Mouse (Mus musculus): ENCODE measurements around the gene Chaf1a.

- TF ChIP-seq GATA1 (IDR thresholded peaks at IDR 0.05; ENCODE audit: borderline replicate concordance, low read length) (no peak), FLI1 (IDR thresholded peaks at IDR 0.05; ENCODE audit: low read length) (no peak)
These were observed 7.4 kb upstream of the Chaf1a start for GRCm38 (mm10) chr17:56032831-56033230.
